Mouse (Mus musculus): ENCODE measurements around the gene Nrxn2. TPM values are rescaled to one million over a fixed set of nuclear protein-coding genes. Genes with fewer than 3 reads are reported as not detected.

Nrxn2 gene
- polyA plus RNA-seq, 1 experiment, result 0.17 TPM

DNA sequence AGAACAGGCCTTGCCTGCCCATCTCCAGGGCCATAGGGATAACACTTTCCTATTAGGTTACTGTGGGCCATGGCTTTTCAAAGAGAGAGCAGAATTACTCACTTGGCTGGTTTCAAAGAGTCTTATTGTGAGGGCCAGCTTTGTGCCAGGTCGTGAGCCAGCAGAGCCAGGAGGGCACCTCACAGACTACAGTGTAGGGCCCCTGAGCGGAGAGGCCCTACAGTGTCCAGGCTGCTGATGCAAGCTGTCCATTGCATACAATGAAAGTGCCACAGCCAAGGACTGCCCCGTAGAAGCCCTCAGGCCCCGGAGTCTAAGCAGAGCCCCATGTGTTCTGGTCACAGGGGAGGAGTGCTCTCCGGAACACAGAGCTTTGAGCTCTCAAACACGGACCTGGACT, 64.4 kb downstream of the Nrxn2 start:
- TF ChIP-seq GATA1 (IDR thresholded peaks at IDR 0.05; ENCODE audit: low read length), result no peak

DNA sequence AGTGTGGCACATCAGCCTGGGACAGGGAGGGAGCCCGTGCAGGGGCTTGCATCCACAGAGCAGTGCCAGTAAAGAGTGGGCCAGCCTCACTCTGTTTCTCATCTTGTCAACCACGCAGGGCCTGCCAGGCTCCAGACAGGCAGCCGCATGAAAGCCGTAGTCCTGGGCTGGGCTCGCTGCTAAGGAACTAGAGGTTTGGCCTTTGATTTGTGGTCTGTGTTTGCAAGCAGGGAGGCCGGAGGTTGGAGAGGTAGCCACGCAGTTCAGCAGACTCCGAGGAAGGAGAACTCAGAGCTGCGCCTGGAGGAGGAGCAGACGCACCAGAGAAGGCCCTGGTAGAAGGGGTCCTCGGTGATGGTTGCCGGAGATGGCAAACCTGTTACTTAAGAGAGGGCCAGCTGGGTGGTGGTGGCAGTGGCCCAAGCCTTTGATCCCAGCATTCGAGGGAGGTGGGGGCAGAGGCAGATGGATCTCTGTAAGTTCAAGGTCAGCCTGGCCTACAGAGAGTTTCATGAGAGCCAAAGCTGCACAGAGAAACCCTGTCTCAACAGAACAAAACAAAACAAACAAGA, 66.6 kb downstream of the Nrxn2 start:
- no peak for TF ChIP-seq GATA1 (IDR thresholded peaks at IDR 0.05; ENCODE audit: low read length)

DNA sequence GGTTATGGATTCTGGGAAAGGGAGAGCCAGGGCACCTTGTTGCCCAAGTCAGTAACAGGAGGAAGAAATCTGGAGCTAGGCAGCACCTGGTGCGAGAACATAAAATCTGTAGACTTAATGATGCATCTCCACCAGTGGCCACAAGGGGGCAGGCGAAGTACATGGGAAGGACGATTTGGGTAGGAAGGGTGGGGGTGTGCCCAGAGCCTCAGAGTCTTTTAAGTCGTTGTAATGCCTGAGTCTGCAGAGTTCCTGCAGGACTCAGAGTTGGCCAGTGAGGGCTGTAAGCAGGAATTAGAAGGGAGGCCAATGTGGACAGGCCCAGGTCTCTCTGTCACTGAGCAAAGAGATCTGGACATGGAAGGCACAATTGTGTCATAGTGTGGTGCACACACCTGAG, 70.5 kb downstream of the Nrxn2 start:
- TF ChIP-seq GATA1 (IDR thresholded peaks at IDR 0.05; ENCODE audit: low read length), result no peak

DNA sequence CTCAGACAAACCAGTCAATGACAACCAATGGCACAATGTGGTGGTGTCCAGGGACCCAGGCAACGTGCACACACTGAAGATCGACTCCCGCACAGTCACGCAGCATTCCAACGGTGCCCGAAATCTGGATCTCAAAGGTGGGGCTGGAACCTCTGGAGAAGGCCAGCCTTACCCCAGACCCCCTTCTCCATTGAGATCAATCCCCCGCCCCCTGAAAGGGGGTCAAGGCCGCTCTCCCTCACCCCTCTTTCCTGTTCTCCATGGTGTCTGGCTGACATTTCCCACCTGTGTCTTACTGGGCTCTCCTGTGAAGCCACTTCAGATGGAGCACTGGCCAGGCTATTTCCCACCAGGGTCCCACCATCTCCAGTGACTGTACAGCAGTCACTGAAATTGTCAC, 73.0 kb downstream of the Nrxn2 start:
- no peak for TF ChIP-seq GATA1 (IDR thresholded peaks at IDR 0.05; ENCODE audit: low read length)

DNA sequence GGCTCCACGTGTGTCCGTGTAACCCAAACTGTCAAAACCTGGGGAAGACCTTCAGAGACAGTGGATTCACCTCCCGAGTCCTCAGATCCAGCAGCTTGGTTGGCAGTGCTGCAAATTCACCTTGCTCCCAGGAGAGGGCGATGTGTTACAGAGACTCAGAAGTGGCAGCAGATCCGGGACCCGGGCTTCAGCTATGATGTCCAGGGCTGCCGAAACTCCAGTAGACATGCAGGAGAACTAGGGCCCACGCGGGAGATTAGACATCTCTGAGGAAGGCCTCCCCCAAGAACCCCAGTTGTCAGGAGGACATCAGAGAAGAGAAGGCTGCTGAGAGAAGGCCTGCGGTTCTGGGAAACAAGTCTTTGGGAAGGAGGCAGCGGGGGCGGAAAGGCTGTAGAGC, 73.6 kb downstream of the Nrxn2 start:
- TF ChIP-seq GATA1 (IDR thresholded peaks at IDR 0.05; ENCODE audit: low read length), result no peak

DNA sequence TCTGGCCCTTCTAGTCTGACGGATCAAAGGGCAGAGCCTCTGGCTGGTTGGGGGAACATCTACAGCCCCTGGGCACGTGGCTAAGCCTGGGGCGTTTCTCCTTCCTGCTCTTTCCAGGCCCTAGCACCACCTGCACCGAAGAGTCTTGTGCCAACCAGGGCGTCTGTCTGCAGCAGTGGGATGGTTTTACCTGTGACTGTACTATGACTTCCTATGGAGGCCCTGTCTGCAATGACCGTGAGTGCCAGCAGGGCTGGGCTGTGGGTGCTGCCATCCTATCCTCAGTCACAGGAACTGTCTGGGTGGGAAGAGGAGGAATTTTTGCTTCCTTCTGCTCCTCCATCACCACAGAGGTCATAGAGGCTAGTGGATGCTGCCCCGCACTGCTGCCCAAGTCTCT, 74.7 kb downstream of the Nrxn2 start:
- no peak for TF ChIP-seq GATA1 (IDR thresholded peaks at IDR 0.05; ENCODE audit: low read length)

DNA sequence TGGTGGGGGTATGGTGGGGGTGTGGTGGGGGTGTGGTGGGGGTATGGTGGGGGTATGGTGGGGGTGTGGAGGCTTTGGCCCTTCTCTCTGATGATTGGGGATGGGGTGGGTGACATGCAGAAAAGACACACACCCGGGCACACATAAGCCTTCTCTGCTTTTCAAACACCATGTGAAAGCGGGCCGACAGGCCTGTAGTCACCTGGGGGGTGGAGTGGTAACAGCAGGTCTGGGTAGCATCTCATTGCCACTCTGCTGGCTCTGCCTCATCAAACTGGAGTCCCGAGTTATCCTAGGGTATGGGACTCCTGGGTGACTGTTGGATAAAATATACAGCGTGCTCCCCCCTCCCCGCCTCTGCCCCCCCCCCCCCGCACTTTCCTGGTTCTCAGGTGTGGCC, 75.5 kb downstream of the Nrxn2 start:
- TF ChIP-seq GATA1 (IDR thresholded peaks at IDR 0.05; ENCODE audit: low read length), result no peak

DNA sequence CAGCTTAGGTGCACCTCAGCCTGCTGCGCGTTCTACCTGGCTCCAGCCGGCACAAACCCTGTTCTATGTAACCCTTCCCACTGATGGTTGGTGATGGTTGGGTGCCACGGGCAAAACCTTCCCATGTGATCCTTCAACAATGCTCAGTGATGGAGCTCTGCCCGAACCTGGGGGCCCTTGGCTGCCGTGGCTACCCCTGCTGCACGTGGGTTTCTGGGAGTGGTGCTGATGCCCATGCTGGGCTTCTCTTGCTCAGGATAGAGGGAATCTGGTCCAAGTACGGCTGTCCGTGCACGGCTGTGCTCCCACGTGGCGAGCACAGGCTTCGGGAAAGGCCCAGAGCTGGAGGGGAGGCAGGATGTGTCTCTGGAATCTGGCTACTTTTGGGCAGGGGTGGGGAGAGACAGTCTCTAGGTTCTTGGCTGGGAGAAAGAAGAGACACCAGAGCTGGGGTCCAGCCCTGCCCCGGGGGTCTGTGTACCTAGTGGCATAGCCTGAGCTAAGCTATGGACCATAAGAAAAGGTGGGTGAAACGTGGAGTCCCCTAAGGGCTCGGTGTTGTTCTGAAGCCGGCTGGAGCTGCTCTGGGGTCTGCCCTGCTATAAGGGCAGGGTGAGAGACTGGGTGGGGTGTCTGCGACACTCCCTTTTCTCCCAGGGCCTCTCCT, 76.1 kb downstream of the Nrxn2 start:
- no peak for TF ChIP-seq GATA1 (IDR thresholded peaks at IDR 0.05; ENCODE audit: low read length)

DNA sequence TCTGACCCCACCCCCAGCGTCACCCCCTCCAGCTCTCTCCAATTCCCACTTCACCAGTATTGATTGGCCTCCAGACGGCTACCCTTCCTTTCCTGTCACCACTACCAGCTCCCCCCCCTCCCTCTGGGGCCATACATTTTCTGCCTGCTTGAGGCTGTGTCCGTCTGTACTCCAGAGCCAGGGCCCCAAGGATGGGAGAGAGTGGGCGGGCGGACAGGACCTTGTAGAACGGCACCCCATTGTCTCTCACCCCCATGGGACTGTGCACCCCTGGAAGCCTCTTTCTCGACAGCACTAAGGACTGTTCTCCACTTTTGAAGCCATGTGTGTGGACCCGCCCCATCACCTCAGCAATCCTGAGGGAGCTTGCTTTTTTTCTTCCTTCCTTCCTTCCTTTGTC, 77.2 kb downstream of the Nrxn2 start:
- TF ChIP-seq GATA1 (IDR thresholded peaks at IDR 0.05; ENCODE audit: low read length), result no peak

DNA sequence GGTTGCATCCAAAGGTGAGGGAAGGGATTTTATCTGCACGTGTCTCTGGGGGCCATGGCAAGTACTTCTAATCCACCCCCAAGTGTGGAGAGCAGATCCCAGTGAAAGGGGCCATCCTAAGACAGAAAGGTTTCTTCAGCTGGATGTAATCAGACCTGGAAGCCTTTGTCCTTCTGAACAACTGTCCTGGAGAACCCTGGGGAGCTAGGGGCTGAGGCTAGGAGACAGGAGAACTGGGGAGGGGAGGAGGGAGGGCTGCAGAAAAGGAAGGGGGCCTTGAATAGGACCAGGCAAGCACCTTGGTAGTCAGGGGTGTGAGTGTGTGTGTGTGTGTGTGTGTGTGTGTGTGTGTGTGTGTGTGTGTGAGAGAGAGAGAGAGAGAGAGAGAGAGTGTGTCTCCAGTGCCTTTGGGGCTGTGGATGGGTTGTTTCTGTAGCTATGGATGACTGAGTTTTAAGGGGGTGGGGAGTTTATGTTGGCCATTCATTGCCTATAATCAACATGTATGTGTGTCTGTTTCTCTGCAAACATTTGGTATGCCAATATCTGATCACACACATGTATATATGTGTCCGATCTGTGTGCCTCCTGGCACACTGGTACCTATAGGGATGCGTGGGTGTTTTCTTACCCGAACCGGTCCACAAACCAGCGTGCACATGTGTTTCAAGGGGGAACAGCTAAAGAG, 78.1 kb downstream of the Nrxn2 start:
- no peak for TF ChIP-seq GATA1 (IDR thresholded peaks at IDR 0.05; ENCODE audit: low read length)

DNA sequence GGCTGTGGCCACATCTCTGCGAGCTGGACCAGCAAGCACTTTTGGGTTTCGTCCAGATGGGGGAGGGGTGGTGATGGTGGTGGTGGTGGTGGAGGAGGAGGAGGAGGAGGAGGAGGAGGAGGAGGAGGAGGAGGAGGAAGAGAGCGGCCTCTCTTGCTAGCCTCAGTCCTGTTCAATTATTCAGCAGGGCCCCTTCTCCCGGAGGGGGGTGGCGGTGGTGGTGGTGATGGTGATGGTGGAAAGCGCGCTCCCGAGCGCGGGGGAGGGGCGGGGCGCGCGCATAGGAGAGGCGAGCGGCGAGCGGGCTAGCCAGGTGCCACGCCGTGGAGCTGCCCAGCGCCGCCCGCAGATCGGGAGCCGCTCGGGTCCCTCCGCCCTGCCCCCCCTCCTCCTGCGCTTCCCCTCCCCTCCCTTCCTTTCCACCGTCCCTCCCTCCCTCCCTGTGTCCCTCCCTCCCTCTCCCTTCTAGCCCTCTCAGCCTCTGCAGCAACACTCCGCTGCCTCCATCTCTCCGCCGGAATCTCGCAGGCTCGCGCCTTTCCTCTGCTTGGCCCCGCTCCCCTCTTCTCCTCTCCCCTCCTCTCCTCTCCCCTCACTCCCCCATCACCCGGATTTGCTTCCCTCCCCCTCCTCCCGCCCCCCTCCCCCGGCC, 78.7 kb downstream of the Nrxn2 start:
- no peak for TF ChIP-seq GATA1 (IDR thresholded peaks at IDR 0.05; ENCODE audit: low read length)

DNA sequence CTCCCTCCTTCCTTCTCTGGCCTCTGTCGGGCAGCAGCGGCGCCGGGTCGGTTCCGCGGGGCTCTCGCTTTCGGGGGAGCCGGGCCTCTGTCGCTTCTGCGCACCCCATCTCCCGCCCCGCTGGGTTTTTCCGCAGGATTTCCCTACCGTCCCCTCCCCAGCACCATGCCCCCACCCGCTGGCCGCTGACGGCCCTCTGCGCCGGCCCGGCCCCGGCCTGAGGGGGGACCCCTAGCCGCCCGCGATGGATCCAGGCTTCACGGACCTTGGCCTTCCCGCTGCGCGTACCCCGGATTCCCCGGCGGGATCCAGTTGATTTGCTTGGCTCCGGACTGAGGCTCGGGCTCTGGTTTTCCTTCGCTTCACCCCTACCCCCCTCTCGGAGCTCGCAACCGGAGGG, 79.3 kb downstream of the Nrxn2 start:
- no peak for TF ChIP-seq GATA1 (IDR thresholded peaks at IDR 0.05; ENCODE audit: low read length)

DNA sequence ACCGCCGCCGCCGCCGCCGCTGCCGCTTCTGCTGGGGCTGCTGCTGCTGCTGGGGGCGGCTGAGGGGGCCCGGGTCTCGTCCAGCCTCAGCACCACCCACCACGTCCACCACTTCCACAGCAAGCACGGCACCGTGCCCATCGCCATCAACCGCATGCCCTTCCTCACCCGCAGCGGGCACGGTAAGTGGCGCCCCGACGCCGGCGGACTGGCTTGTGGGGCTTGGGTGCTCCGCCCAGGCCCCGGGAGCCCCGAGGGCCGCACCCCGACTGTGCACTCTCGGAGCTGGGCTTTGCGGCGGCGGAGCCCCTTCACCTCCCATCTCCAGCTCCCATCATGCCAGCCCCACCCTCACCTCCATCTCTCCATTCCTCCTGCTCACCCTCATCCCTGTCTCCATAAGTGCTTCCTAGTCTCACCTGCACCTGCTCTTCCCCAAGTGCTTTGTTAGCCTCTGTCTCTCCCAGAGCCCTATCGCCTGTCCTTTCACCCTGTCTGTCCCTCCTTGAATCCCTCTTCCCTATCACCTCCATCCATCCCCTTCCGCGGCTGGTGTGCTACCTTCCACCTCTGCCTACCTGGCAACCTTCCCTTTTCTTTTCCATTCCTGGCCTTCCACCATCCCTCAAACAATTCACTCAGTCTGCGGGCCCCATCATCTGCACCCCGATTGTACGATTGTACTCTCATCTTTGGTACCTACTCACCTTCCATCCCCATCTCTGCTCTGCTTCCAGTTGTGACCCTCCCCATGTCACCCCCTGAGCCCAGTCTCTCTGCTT, 80.0 kb downstream of the Nrxn2 start:
- no peak for TF ChIP-seq GATA1 (IDR thresholded peaks at IDR 0.05; ENCODE audit: low read length)

DNA sequence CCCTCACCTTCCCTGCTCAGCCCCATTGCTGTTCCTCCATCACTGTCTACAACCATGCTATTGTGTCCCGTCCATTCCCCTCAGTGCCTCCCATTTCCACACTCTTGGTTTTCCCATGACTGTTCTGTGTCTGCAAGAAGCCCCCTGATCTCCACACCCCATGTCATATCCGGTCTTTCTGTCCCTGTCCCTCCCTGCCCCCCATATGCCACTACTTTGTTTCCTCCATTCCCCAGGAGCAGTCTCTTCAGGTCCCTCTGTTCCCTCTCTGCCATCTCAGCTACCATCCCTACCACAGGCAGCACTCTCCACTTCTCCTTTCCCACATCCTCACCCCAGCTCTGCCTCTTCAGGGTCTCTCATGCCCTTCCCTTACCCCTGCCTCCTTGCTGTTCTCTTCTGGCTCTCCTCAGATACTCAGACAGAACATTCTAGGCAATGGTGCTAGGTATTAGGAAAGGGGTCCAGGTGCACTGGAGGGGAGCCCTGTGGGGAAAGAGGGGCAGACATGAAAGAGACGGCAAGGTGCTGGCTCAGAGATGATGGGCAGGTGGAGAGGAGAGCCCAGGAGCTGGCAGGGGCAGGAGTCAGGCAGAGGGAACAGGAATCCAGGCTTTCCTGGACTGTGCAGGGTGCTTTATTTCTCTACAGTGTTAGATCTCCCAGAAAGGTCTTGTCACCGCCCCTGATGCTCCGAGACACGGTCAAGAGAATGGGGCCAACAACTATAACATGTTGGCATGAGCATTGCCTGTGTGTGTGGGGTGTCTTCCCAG, 81.5 kb downstream of the Nrxn2 start:
- no peak for TF ChIP-seq GATA1 (IDR thresholded peaks at IDR 0.05; ENCODE audit: low read length)

DNA sequence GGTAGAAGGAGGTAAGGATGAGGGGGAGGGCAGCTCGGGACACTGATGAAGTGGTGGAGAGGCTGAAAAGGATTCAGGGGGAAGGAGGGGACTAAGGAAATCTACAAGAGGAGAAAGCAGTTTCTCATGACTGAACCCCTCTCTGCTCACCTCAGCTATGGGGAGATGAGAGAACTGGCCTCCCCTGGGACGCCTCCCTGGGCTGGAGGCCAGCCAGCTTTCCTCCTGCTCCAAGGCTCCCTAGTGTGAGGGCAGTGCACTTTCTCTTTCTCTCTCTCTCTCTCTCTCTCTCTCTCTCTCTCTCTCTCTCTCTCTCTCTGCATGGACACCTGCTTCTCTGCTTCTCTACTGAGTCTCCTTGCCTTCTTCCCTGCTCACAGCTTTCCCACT, 82.1 kb downstream of the Nrxn2 start:
- no peak for TF ChIP-seq GATA1 (IDR thresholded peaks at IDR 0.05; ENCODE audit: low read length)
